Mouse (Mus musculus) bone marrow, adult 2 months (tissue): ENCODE results near the gene Nsun3. TPM values are rescaled to one million over a fixed set of nuclear protein-coding genes. Genes with fewer than 3 reads are reported as not detected.

ENCODE experiments used
- H3K27ac ChIP-seq: fragments of 200-500 bp; 2 replicates; pipeline ENCODE4 v1.5.1; 2012; ENCODE audit warnings: low read depth, mild to moderate bottlenecking, control low read depth, inconsistent platforms, low read length; ENCODE audit not compliant: control insufficient read depth, poor library complexity, insufficient read depth
- H3K4me1 ChIP-seq: fragments of 200-500 bp; 2 replicates; pipeline ENCODE4 v1.6.1; 2011; ENCODE audit warnings: low read length; ENCODE audit not compliant: control insufficient read depth, insufficient read depth
- H3K4me3 ChIP-seq: fragments of 200-500 bp; replicated peaks from 2 replicates; pipeline ENCODE3; 2011; ENCODE audit warnings: mild to moderate bottlenecking, low read depth, low read length, control low read depth; ENCODE audit not compliant: control insufficient read depth
- CTCF ChIP-seq: fragments of 200-500 bp; IDR thresholded peaks from 2 replicates; pipeline ENCODE4 v1.5.1; 2011; ENCODE audit warnings: low read length, control low read depth; ENCODE audit not compliant: control insufficient read depth, insufficient read depth
- POLR2A ChIP-seq: fragments of 200-500 bp; IDR thresholded peaks from 2 replicates; pipeline ENCODE4 v1.6.1; 2011; ENCODE audit warnings: low read depth, mild to moderate bottlenecking, control low read depth, low read length, borderline replicate concordance; ENCODE audit not compliant: control insufficient read depth
- WGBS: fragments of 180-500 bp; shearing (Covaris S2); methylation state at CpG from one replicate; pipeline ENCODE4 v1.1.7; 2018; 5-methylcytosine and 5-hydroxymethylcytosine counted together
- polyA plus RNA-seq: library from polyadenylated mRNA; stranded (reverse); fragments of >200 nt; gene quantifications from 2 replicates; pipeline ENCODE4 v1.2.4, GENCODE M21; 2011; ENCODE audit warnings: low replicate concordance; ENCODE audit not compliant: missing spikeins, insufficient read depth, insufficient read length

Nsun3 gene
- polyA plus RNA-seq, 1 experiment = 11.3 TPM

GRCm38 (mm10) chr16:62776034-62776433, 10.6 kb downstream of the Nsun3 start:
- Histone ChIP-seq H3K4me3 (no peak overlapping the region), H3K4me1 (no peaks in the 10 kb centered on the region; the same call in 1 of the 2 replicates), H3K27ac (no peak overlapping the region)
- 86% methylated on average over 11 of the region's 11 CpGs for WGBS
- TF ChIP-seq POLR2A (no peak), CTCF (no peak)

GRCm38 (mm10) chr16:62773462-62773861, 13.2 kb downstream of the Nsun3 start:
- TF ChIP-seq POLR2A = no peak
- no peak for TF ChIP-seq CTCF
- 75% methylated on average over 4 of the region's 4 CpGs for WGBS
- H3K27ac ChIP-seq = no peak overlapping the region
- no peak overlapping the region for H3K4me3 ChIP-seq
- no peaks in the 10 kb centered on the region for H3K4me1 ChIP-seq

- TF ChIP-seq CTCF (no peak), POLR2A (no peak)
- WGBS = 83% methylated on average over 2 of the region's 2 CpGs
Measured at GRCm38 (mm10) chr16:62758340-62758739, 28.3 kb downstream of the Nsun3 start.

GRCm38 (mm10) chr16:62755307-62755706, 31.3 kb downstream of the Nsun3 start:
- TF ChIP-seq POLR2A (no peak), CTCF (no peak)
- Histone ChIP-seq H3K27ac (no peak overlapping the region), H3K4me3 (no peak overlapping the region), H3K4me1 (no peaks in the 10 kb centered on the region)
- 88% methylated on average over 6 of the region's 6 CpGs for WGBS

More at GRCm38 (mm10) chr16:62758340-62758739, 28.3 kb downstream of the Nsun3 start:
- Histone ChIP-seq H3K27ac (no peak overlapping the region), H3K4me1 (no peaks in the 10 kb centered on the region), H3K4me3 (no peak overlapping the region)

GRCm38 (mm10) chr16:62753597-62753996, 33.0 kb downstream of the Nsun3 start:
- H3K4me3 ChIP-seq = no peak overlapping the region
- WGBS = 86% methylated on average over 1 of the region's 1 CpGs
- H3K4me1 ChIP-seq = no peaks in the 10 kb centered on the region
- no peak overlapping the region for H3K27ac ChIP-seq
- no peak for TF ChIP-seq CTCF
- TF ChIP-seq POLR2A = no peak

GRCm38 (mm10) chr16:62753079-62753478, 33.5 kb downstream of the Nsun3 start:
- Histone ChIP-seq H3K4me1 (no peaks in the 10 kb centered on the region), H3K27ac (no peak overlapping the region), H3K4me3 (no peak overlapping the region)
- TF ChIP-seq CTCF (no peak), POLR2A (no peak)
- 90% methylated on average over 4 of the region's 4 CpGs for WGBS

- Histone ChIP-seq H3K4me1 (no peaks in the 10 kb centered on the region), H3K4me3 (no peak overlapping the region), H3K27ac (no peak overlapping the region)
- TF ChIP-seq CTCF = no peak
- TF ChIP-seq POLR2A = no peak
- WGBS = 43% methylated on average over 2 of the region's 2 CpGs
Measured at GRCm38 (mm10) chr16:62745875-62746274, 40.7 kb downstream of the Nsun3 start.

GRCm38 (mm10) chr16:62734359-62734758, 52.3 kb downstream of the Nsun3 start:
- whole genome bisulfite sequencing = 77% methylated on average over 1 of the region's 1 CpGs
- Histone ChIP-seq H3K4me1 (no peaks in the 10 kb centered on the region), H3K4me3 (no peak overlapping the region), H3K27ac (no peak overlapping the region)
- TF ChIP-seq CTCF (no peak), POLR2A (no peak)

- TF ChIP-seq POLR2A (no peak), CTCF (no peak)
- 89% methylated on average over 4 of the region's 4 CpGs for WGBS
Measured at GRCm38 (mm10) chr16:62730291-62730690, 56.3 kb downstream of the Nsun3 start.

More at GRCm38 (mm10) chr16:62730291-62730690, 56.3 kb downstream of the Nsun3 start:
- no peak overlapping the region for H3K4me3 ChIP-seq
- H3K4me1 ChIP-seq = no peaks in the 10 kb centered on the region
- H3K27ac ChIP-seq = no peak overlapping the region
